Mouse (Mus musculus) intestine, embryonic 14.5 days (tissue): ENCODE results near the gene Ppp4r1. TPM values are rescaled to one million over a fixed set of nuclear protein-coding genes. Genes with fewer than 3 reads are reported as not detected.
A peak's percentile ranks its signal among the peaks of the same experiment; 100 is the strongest.

ENCODE experiments used
- ATAC-seq: fragments of 200-750 bp; cut with Nextera tagmentation; replicated peaks from 2 replicates; pipeline ENCODE4 v1.8.0; 2017; ENCODE audit warnings: low read depth, moderate number of reproducible peaks, moderate TSS enrichment, moderate library complexity; ENCODE audit not compliant: low FRiP score, low TSS enrichment
- DNase-seq: peaks from one replicate; pipeline ENCODE4 v3.0.0-alpha.2; 2018; ENCODE audit warnings: low spot score
- H3K27ac ChIP-seq: fragments of 300-500 bp; sonication (generic); 2 replicates; pipeline ENCODE4 v1.5.1; 2014; ENCODE audit warnings: low read depth, mild to moderate bottlenecking, control low read depth
- H3K27me3 ChIP-seq: fragments of 300-500 bp; sonication (generic); replicated peaks from 2 replicates; pipeline ENCODE4 v1.6.1; 2014; ENCODE audit warnings: low read length, control low read depth; ENCODE audit not compliant: control insufficient read depth, insufficient read depth
- H3K36me3 ChIP-seq: fragments of 300-500 bp; sonication (generic); 2 replicates; pipeline ENCODE4 v1.6.1; 2014; ENCODE audit warnings: low read length, control low read depth; ENCODE audit not compliant: control insufficient read depth, insufficient read depth
- H3K4me1 ChIP-seq: fragments of 300-500 bp; sonication (generic); replicated peaks from 2 replicates; pipeline ENCODE4 v1.6.1; 2014; ENCODE audit warnings: low read length, control low read depth, mixed read lengths; ENCODE audit not compliant: control insufficient read depth, insufficient read depth
- H3K4me2 ChIP-seq: fragments of 300-500 bp; sonication (generic); 2 replicates; pipeline ENCODE4 v1.6.1; 2014; ENCODE audit warnings: low read length
- H3K4me3 ChIP-seq: fragments of 300-500 bp; sonication (generic); 2 replicates; pipeline ENCODE4 v1.5.1; 2014; ENCODE audit warnings: low read depth, low read length, control low read depth, mixed read lengths
- H3K9ac ChIP-seq: fragments of 300-500 bp; sonication (generic); 2 replicates; pipeline ENCODE4 v1.6.1; 2014; ENCODE audit warnings: mild to moderate bottlenecking, low read length
- H3K9me3 ChIP-seq: fragments of 300-500 bp; sonication (generic); 2 replicates; pipeline ENCODE4 v1.6.1; 2016; ENCODE audit warnings: low read length, control low read depth; ENCODE audit not compliant: control insufficient read depth
- WGBS: fragments of 180-500 bp; shearing (Covaris S2); extraction: QIAGEN DNeasy Blood & Tissue Kit; methylation state at CpG from one replicate; pipeline ENCODE4 v1.1.7; 2014; 5-methylcytosine and 5-hydroxymethylcytosine counted together
- polyA plus RNA-seq: library from polyadenylated mRNA; unstranded; fragments of >200 nt; fragmentation: Nextera tagmentation; extraction: Ambion mirVana; gene quantifications from 2 replicates; pipeline ENCODE4 v1.2.1, GENCODE M21; 2014

The Ppp4r1 gene
- polyA plus RNA-seq, 1 experiment from 2014 or later: 48.0 TPM

DNA sequence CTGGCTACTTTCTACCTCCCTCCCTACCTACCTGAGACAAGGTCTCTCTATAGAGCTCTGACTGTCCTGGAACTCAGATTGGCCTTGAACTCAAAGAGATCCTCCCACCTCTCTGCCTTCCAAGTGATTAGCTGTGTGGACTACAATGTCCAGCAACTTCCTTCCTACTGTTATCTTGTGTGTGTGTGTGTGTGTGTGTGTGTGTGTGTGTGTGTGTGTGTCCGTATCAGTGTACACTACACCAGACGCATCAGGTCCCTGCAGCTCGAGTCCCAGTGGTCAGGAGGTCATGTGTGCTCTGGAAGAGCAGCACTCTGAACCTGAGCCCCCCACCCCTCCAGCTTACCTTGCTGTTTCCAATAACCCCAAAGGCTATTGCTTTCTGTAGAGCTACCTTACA, 83.8 kb downstream of the Ppp4r1 start:
- no peak overlapping the region for H3K9ac ChIP-seq
- H3K4me2 ChIP-seq: no peak overlapping the region
- H3K27me3 ChIP-seq: no peaks in the 10 kb centered on the region
- H3K36me3 ChIP-seq: peaks cover 31% of the 10 kb centered on the region
- 68% methylated on average over 3 of the region's 3 CpGs for WGBS
- H3K27ac ChIP-seq: no peak overlapping the region
- no peak for DNase-seq
- H3K4me3 ChIP-seq: no peak overlapping the region
- no peaks in the 10 kb centered on the region for H3K9me3 ChIP-seq
- no peaks in the 10 kb centered on the region for H3K4me1 ChIP-seq
- ATAC-seq: no peak

DNA sequence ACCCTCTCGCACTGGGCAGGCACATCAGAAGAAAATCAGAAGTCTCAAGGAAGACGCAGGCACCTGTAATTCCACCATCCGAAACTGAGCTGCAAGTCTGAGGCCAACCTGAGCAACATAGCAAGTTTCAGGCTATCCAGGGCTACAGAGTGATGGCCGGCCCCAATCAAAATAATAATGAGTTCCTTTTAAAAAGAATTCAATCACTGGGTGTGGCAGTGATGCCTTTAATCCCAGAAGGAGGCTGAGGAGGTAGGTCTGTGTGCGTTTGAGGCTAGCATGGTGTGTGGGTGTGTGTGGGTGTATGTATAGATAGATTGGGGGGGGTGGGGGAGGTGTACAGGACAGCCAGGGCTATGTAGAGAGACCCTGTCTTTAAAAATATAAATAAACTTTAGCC, 85.6 kb downstream of the Ppp4r1 start:
- Histone ChIP-seq H3K4me1 (0 out of 2 replicates have a peak, but pooled peaks cover 5% of the 10 kb centered on the region), H3K27ac (no peak overlapping the region), H3K36me3 (peaks cover 24% of the 10 kb centered on the region), H3K4me2 (no peak overlapping the region), H3K4me3 (no peak overlapping the region), H3K9ac (no peak overlapping the region), H3K27me3 (no peaks in the 10 kb centered on the region), H3K9me3 (no peaks in the 10 kb centered on the region)
- WGBS: 95% methylated on average over 5 of the region's 5 CpGs
- no peak for ATAC-seq
- DNase-seq: no peak

DNA sequence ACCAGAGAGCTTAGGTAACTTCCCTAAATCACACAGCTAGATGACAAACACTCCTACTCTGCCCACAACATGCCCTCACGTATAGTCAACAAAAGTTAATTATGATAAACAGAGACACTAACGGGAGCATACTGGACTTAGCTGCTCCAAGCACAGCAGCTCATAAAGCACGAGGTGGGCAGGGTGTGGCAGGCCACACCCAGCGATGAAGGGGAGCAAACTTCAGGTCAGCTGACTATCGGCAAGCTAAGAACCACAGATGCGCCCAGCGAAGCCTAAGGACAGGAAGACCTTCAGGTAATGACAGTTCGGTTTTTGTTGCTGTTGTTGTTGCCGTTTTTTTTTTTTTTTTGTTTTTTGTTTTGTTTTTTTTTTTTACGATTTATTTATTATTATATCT, 87.3 kb downstream of the Ppp4r1 start:
- H3K36me3 ChIP-seq: peaks cover 11% of the 10 kb centered on the region
- DNase-seq: no peak
- H3K27ac ChIP-seq: no peak overlapping the region
- H3K27me3 ChIP-seq: no peaks in the 10 kb centered on the region
- 0 out of 2 replicates have a peak, but pooled peaks cover 5% of the 10 kb centered on the region for H3K4me1 ChIP-seq
- 82% methylated on average over 10 of the region's 10 CpGs for WGBS
- ATAC-seq: no peak
- no peak overlapping the region for H3K4me2 ChIP-seq
- H3K9ac ChIP-seq: no peak overlapping the region
- no peak overlapping the region for H3K4me3 ChIP-seq
- H3K9me3 ChIP-seq: no peaks in the 10 kb centered on the region

DNA sequence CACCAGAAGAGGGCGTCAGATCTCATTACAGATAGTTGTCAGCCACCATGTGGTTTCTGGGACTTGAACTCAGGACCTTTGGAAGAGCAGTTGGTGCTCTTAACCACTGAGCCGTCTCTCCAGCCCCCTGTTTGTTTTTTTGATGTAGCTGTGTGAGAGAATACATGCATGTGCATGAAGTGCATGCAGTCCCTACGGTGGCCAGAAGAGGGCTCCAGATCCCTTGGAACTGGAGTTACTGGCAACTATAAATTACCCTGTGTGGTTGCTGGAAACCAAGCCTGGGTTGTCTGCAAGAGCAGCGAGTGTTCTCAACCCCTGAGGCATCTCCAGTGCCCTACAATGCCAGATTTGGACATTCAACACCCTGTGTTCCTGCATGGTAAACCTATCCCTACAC, 87.8 kb downstream of the Ppp4r1 start:
- WGBS: 41% methylated on average over 4 of the region's 4 CpGs

DNA sequence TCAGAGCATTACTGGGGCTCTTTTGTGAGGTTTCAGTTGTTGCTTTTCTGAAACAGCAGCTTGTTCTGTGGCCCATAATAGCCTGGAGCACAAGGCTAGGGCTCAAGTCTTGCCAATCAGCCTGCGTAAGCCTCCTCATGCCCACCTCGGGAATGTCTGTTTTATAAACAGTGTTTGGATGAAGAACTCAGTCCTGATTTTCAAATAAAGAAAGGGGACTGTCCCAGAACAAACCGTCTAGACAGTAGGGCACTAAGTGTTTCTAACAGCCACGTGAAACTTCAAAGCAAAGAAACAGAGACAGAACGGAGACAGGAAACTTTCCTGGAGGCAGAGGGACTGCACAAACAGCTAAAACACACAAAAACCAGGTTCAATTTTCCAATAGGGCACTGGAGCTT, 89.3 kb downstream of the Ppp4r1 start:
- Histone ChIP-seq H3K9me3 (no peaks in the 10 kb centered on the region), H3K4me1 (0 out of 2 replicates have a peak, but pooled peaks cover 5% of the 10 kb centered on the region), H3K4me2 (no peak overlapping the region), H3K27me3 (no peaks in the 10 kb centered on the region), H3K9ac (no peak overlapping the region), H3K27ac (no peak overlapping the region), H3K36me3 (peaks cover 10% of the 10 kb centered on the region), H3K4me3 (no peak overlapping the region)
- 24% methylated on average over 5 of the region's 5 CpGs for WGBS
- DNase-seq (no peak), ATAC-seq (no peak)

More for the DNA sequence above, 87.8 kb downstream of the Ppp4r1 start:
- ATAC-seq (no peak), DNase-seq (peak; percentile 83)
- Histone ChIP-seq H3K36me3 (peaks cover 11% of the 10 kb centered on the region), H3K4me1 (0 out of 2 replicates have a peak, but pooled peaks cover 5% of the 10 kb centered on the region), H3K4me2 (no peak overlapping the region), H3K27ac (no peak overlapping the region), H3K27me3 (no peaks in the 10 kb centered on the region), H3K4me3 (no peak overlapping the region), H3K9me3 (no peaks in the 10 kb centered on the region), H3K9ac (no peak overlapping the region)

DNA sequence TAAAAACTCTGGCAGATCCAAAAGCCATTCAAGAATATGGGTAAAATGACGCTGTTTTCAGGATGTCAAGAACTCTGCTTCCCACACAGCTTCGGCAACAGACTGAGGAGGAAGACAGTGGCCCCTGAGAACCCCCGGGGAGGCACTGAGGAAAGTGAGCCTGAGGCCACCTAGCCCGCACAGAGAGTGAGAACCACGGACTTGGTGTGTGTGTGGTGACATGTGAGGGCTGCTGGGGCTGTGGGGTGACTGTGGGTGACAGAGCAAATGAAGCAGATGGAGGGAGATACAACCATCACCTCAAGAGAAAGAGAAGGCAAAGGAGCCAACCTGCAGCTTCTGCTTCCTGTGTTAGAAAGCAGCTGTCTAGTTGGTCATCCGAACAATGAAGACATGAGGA, 89.7 kb downstream of the Ppp4r1 start:
- ATAC-seq (no peak), DNase-seq (no peak)
- WGBS: 66% methylated on average over 6 of the region's 6 CpGs
- 0 out of 2 replicates have a peak, but pooled peaks cover 5% of the 10 kb centered on the region for H3K4me1 ChIP-seq
- no peak overlapping the region for H3K4me3 ChIP-seq
- no peaks in the 10 kb centered on the region for H3K9me3 ChIP-seq
- H3K27ac ChIP-seq: no peak overlapping the region
- H3K9ac ChIP-seq: no peak overlapping the region
- no peaks in the 10 kb centered on the region for H3K27me3 ChIP-seq
- H3K36me3 ChIP-seq: peaks cover 5% of the 10 kb centered on the region; the same call in 1 of the 2 replicates
- H3K4me2 ChIP-seq: no peak overlapping the region

DNA sequence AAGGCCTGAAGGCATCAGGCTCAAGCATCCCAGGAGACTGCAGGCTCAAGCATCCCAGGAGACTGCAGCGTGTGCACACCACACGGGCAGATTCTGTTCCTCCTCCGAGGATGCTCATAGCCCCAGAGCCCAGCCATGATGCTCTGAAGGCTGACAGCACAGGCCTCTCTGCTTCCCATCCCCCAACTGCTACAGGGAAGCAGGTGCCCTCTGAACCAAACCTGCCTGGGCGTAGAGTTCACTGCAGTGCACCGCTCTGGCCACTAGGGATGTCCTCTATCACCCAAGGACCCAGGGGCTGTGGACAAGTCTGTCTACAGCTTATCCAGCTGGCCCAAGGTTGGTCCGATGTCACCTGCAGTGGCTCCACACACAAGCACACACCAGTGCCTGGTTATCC, 90.3 kb downstream of the Ppp4r1 start:
- Histone ChIP-seq H3K4me2 (no peak overlapping the region), H3K27ac (no peak overlapping the region), H3K27me3 (no peaks in the 10 kb centered on the region), H3K4me1 (0 out of 2 replicates have a peak, but pooled peaks cover 5% of the 10 kb centered on the region), H3K9ac (no peak overlapping the region), H3K9me3 (no peaks in the 10 kb centered on the region), H3K4me3 (no peak overlapping the region), H3K36me3 (no peaks in the 10 kb centered on the region)
- 0 out of 2 replicates have a peak, but pooled peaks have one; percentile 41 for ATAC-seq
- 43% methylated on average over 6 of the region's 6 CpGs for WGBS
- peak; percentile 69 for DNase-seq

DNA sequence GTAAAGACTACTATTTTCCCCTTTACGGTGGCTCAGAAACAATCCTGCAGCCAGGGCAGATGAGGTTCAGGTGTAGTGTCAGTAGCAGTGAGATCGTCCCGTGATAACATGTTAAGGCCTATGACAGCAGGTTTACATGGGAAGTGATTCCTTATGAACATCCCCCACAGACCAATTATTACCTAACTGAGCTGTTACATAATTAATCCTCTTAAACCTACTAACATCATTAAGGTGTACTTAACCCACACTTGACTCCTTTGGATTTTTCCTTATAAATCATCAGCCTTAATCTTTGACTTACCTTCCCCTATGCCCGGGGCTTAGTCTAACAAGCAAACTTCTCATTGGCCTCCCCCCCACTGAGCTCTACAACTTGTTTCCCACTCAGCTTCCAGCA, 90.8 kb downstream of the Ppp4r1 start:
- Histone ChIP-seq H3K9ac (no peak overlapping the region), H3K4me1 (0 out of 2 replicates have a peak, but pooled peaks cover 5% of the 10 kb centered on the region), H3K4me3 (no peak overlapping the region), H3K9me3 (no peaks in the 10 kb centered on the region), H3K27me3 (no peaks in the 10 kb centered on the region), H3K36me3 (no peaks in the 10 kb centered on the region), H3K4me2 (no peak overlapping the region), H3K27ac (no peak overlapping the region)
- 86% methylated on average over 4 of the region's 4 CpGs for WGBS
- ATAC-seq (no peak), DNase-seq (no peak)

DNA sequence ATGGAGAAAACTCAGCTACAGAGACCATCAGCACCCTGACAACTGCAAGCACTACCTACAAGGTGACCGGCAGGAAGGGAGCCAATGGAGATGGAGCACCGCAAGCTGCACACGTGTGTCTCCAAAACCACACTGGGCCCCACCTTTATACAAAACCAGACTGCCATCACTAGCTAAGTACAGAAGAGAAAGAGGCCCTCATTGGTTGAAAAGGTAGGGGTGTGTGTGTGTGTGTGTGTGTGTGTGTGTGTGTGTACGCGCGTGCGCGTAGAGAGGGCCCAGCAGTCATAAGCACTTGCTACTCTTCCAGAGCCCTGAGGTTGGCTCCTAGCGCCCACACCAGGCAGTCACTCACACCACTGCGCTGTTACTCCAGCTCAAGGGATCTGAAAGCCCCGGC, 91.5 kb downstream of the Ppp4r1 start:
- ATAC-seq (no peak), DNase-seq (no peak)
- no peak overlapping the region for H3K4me2 ChIP-seq
- 0 out of 2 replicates have a peak, but pooled peaks cover 5% of the 10 kb centered on the region for H3K4me1 ChIP-seq
- H3K9me3 ChIP-seq: no peaks in the 10 kb centered on the region
- H3K36me3 ChIP-seq: no peaks in the 10 kb centered on the region
- H3K27me3 ChIP-seq: no peaks in the 10 kb centered on the region
- 96% methylated on average over 11 of the region's 11 CpGs for WGBS
- no peak overlapping the region for H3K9ac ChIP-seq
- H3K27ac ChIP-seq: no peak overlapping the region
- no peak overlapping the region for H3K4me3 ChIP-seq
